Mouse (Mus musculus) erythroblast, adult 5-6 weeks (primary cell): ENCODE data around the gene Tyms. TPM values are rescaled to one million over a fixed set of nuclear protein-coding genes. Genes with fewer than 3 reads are reported as not detected.

Experiments
- total RNA-seq, 2 experiments: library from RNA; stranded (forward) in 1 of 2; stranded (reverse) in 1 of 2; fragments of 150-400 nt in 1 of 2; fragments of 200-764, 138-1000 nt in 1 of 2; gene quantifications; 2 replicates each; pipeline versions ENCODE4 v1.2.3 to v1.2.4; 2015 to 2017; ENCODE audit warnings: low replicate concordance in 2 of 2

Tyms gene
- total RNA-seq, 2 experiments from 2014 or later: 46.1 to 46.7 TPM

Other genes with a start within 250 kb of the Tyms start
- 11.5 TPM in 1 of 2 replicates, not detected in the other for gene Il6, start 60.5 kb downstream of the Tyms start, total RNA-seq (2015; ENCODE audit: low replicate concordance)
- 0.14 and 2.1 TPM in 2 replicates for gene Il6, start 60.5 kb downstream of the Tyms start, total RNA-seq (2017; ENCODE audit: low replicate concordance)
- not detected in 2 replicates for gene Garem2, start 31.5 kb upstream of the Tyms start, total RNA-seq (2015; ENCODE audit: low replicate concordance)
- not detected in 2 replicates for gene Garem2, start 31.5 kb upstream of the Tyms start, total RNA-seq (2017; ENCODE audit: low replicate concordance)
- not detected in 2 replicates for gene 3110082J24Rik, start 32.5 kb upstream of the Tyms start, total RNA-seq (2015; ENCODE audit: low replicate concordance)
- gene 3110082J24Rik, start 32.5 kb upstream of the Tyms start, total RNA-seq (2017; ENCODE audit: low replicate concordance): not detected in 2 replicates
- gene Hadha, start 81.5 kb upstream of the Tyms start, total RNA-seq (2015; ENCODE audit: low replicate concordance): 15.9 and 23.2 TPM in 2 replicates
- gene Hadha, start 81.5 kb upstream of the Tyms start, total RNA-seq (2017; ENCODE audit: low replicate concordance): 73.7 and 102 TPM in 2 replicates
- gene Hadhb, start 81.6 kb upstream of the Tyms start, total RNA-seq (2015; ENCODE audit: low replicate concordance): 36.1 and 37.4 TPM in 2 replicates
- 30.8 and 35.7 TPM in 2 replicates for gene Hadhb, start 81.6 kb upstream of the Tyms start, total RNA-seq (2017; ENCODE audit: low replicate concordance)
- not detected in 2 replicates for gene Adgrf3, start 132.1 kb upstream of the Tyms start, total RNA-seq (2015; ENCODE audit: low replicate concordance)
- not detected in 2 replicates for gene Adgrf3, start 132.1 kb upstream of the Tyms start, total RNA-seq (2017; ENCODE audit: low replicate concordance)
- gene Selenoi, start 159.0 kb upstream of the Tyms start, total RNA-seq (2015; ENCODE audit: low replicate concordance): 5.2 and 9.6 TPM in 2 replicates
- 8.0 and 13.8 TPM in 2 replicates for gene Selenoi, start 159.0 kb upstream of the Tyms start, total RNA-seq (2017; ENCODE audit: low replicate concordance)
- not detected in 2 replicates for gene Drc1, start 207.8 kb upstream of the Tyms start, total RNA-seq (2015; ENCODE audit: low replicate concordance)
- not detected in 2 replicates for gene Drc1, start 207.8 kb upstream of the Tyms start, total RNA-seq (2017; ENCODE audit: low replicate concordance)